Mouse (Mus musculus): ENCODE results near the gene Rab11fip5. TPM values are rescaled to one million over a fixed set of nuclear protein-coding genes. Genes with fewer than 3 reads are reported as not detected.
A peak's percentile ranks its signal among the peaks of the same experiment; 100 is the strongest.

Rab11fip5 gene
- total RNA-seq, 2 experiments from 2014 or later, result 24.5 to 32.4 TPM

DNA sequence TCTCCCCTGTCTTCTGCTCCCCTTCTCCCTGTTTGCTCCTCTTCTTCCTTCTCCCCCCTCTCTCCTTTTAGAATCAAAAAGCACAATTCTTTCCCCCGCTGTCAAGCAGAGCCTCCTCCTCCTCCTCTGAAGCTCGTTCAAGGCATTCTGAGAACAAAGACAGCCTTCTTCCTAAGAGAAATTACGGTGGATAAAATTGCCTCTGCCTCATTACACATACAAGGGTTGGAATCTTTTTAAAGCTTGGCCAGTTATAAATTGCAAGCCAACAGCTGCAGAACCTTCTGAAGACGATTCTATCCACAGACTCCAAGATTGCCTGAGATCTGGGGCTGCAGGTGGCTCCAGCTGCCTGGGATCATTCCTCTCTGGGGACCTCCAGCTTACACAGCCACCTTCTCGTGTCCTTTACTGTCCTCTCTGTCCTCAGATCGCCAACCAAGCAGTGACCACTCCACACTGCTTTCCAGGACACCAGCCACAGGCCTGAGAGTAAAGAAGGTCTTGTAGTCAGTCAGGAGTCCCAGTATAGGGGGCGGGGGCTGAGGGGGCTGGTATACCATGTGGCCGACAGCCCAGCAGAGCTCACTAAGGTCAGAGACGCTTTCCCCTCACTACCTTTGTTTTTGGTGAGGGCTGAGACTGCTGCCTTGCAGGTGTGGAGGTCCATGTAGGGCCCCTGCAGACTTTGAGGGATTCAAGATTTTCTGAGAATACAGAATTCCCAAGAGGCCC lies 60.2 kb downstream of the Rab11fip5 start:
- no peak for DNase-seq

DNA sequence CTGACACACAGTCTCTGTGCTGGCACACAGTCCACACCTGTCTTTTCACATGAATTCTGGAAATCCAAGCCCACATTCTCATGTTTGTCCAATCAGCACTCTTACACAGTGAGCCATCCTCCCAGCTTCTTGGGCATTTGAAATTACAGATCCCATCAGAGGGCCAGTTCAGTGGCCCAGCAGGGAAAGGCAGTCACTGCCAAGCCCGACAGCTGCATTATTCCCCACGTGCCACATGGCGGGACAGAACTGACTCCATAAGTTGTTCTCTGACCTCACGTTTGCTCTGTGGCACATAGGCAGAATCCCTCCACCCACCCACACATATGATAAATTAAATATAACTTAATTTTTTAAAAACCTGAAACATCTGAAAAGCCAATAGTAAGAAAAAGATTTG lies 66.5 kb downstream of the Rab11fip5 start:
- no peak for DNase-seq

GRCm38 (mm10) chr6:85306375-85306774 lies 68.1 kb downstream of the Rab11fip5 start:
- DNase-seq, result no peak

DNA sequence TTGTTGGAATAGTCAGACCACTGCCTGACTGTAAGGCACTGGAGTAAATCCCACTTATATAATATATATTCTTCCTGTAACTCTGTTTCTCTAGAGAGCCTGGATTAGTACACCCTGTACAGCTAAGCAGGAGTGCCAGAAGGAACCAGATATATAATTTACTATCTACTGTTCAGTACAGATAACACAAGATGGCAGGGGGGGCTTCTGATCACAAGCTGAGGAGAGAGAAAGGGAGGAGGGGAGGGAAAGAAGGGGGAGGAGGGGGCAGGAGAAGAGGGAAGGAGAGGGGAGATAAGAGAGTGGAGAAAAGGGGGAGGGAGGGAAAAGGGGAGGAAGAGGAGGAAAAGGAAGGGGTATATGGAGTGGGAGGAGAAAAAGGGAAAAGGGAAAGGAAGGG lies 68.6 kb downstream of the Rab11fip5 start:
- no peak for DNase-seq

DNA sequence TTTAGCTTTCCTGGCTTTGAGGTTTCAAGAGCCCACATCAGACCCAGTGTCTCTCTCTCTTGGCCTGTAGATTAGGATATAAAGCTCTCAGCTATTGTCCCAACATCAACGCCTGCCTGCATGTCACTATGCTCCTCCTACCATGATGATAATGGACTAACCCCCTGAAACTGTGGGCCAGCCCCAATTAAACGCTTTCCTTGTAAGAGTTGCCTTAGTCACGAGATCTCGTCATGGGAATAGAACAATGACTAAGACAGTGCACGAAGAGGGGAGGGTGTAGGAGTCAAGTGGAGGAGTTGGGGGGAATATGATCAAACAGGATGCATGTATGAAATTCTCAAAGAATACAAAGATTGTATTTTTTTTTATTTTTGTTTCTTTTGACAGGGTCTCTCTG lies 69.5 kb downstream of the Rab11fip5 start:
- no peak for DNase-seq

GRCm38 (mm10) chr6:85302326-85303055 lies 71.9 kb downstream of the Rab11fip5 start:
- peak; percentile 67 for DNase-seq

- peak; percentile 90 for DNase-seq
Measured at GRCm38 (mm10) chr6:85295384-85296167, 78.9 kb downstream of the Rab11fip5 start.

- DNase-seq, result no peak
Measured at GRCm38 (mm10) chr6:85294004-85294379, 80.4 kb downstream of the Rab11fip5 start.

- peak; percentile 62 for DNase-seq
Measured at GRCm38 (mm10) chr6:85293255-85294003, 81.0 kb downstream of the Rab11fip5 start.

- DNase-seq, result no peak
Measured at GRCm38 (mm10) chr6:85290869-85291824, 83.3 kb downstream of the Rab11fip5 start.

- DNase-seq, result no peak
Measured at GRCm38 (mm10) chr6:85288193-85288857, 86.1 kb downstream of the Rab11fip5 start.

DNA sequence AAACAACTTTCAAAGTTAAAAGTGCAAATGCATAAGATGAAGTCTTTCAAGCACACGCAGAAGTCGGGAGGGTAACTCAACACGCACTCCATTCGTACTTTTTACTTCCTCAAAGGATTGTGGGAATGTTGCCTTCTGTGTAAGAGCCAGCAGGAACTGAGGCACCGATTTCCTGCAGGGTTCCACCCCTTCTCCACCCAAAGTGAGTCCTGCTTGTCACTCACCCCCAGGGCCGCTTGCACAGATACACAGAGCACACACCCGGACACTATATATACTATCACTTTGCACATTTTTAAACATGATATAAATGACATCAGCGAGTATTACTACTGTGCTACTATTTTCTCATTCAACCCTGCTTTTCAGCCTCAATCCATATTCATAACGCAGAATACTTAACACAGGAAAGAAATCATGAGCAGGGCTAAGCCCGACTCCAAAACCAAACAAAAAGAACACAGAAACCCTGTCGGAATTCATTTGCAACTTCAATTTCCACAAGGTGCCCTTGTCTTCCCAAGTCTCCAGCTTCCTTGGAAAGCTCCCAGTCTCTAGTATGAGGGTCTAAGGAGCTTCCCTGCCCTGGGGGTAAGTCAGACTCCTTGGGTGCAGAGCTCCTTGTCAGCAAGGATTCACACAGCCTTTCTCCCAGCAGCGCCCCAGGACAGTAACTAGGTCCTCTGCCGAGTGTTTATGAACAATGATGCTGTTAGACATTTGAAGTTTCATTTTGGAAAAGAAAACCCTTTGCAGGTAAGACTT lies 88.0 kb downstream of the Rab11fip5 start:
- DNase-seq, result no peak

Small RNAs within 50 kb of the gene (microRNA-seq; reads per million reads assigned to microRNA genes)
- not detected for gene Mir705

Other genes starting within 250 kb of the Rab11fip5 start
- gene Spr, start 236.9 kb downstream of the Rab11fip5 start, total RNA-seq (2021), result 10 to 100 TPM; 72.1 to 75.5 TPM
- not detected for gene Emx1, start 187.2 kb downstream of the Rab11fip5 start, total RNA-seq (2021)
- gene Sfxn5, start 41.2 kb downstream of the Rab11fip5 start, total RNA-seq (2021), result 10 to 100 TPM; 21.5 to 23.1 TPM
- gene Noto, start 49.3 kb upstream of the Rab11fip5 start, total RNA-seq (2021), result not detected
- gene Smyd5, start 57.4 kb upstream of the Rab11fip5 start, total RNA-seq (2021), result 10 to 100 TPM; 25.7 to 26.7 TPM
- gene Cct7, start 76.9 kb upstream of the Rab11fip5 start, total RNA-seq (2021), result 100 to 1,000 TPM; 194 to 207 TPM
- 10 to 100 TPM; 13.2 to 14.4 TPM for gene Pradc1, start 77.3 kb upstream of the Rab11fip5 start, total RNA-seq (2021)
- gene Fbxo41, start 128.4 kb upstream of the Rab11fip5 start, total RNA-seq (2021), result 1 to 10 TPM in 1 of 2 experiments, under 1 TPM in 1; 0.60 to 1.4 TPM
- under 1 TPM in 1 of 2 experiments, not detected in 1; 0.21 TPM for gene Egr4, start 139.0 kb upstream of the Rab11fip5 start, total RNA-seq (2021)
- 1 to 10 TPM; 4.4 to 9.4 TPM for gene Alms1, start 212.9 kb upstream of the Rab11fip5 start, total RNA-seq (2021)